Mouse (Mus musculus) megakaryocyte-erythroid progenitor cell, adult 5-6 weeks (primary cell): ENCODE results near the gene 2310011J03Rik. TPM values are rescaled to one million over a fixed set of nuclear protein-coding genes. Genes with fewer than 3 reads are reported as not detected.

Source experiments
- ATAC-seq: replicated peaks from 2 replicates; pipeline ENCODE4 v1.8.0; 2016; ENCODE audit warnings: mild to moderate bottlenecking, inconsistent platforms; ENCODE audit not compliant: severe bottlenecking, poor library complexity, low FRiP score, low TSS enrichment
- total RNA-seq, 2 experiments: library from RNA; stranded (forward) in 1 of 2; stranded (reverse) in 1 of 2; fragments of 200-1000, 215-1000 nt in 1 of 2; fragments of >200 nt in 1 of 2; fragmentation: Nextera tagmentation in 1 of 2; gene quantifications; 2 replicates each; pipeline ENCODE4 v1.2.3; 2014 to 2017

The 2310011J03Rik gene
- total RNA-seq, 2 experiments from 2014 or later: 16.6 to 50.4 TPM

GRCm38 (mm10) chr10:80271870-80272585 lies 48.3 kb downstream of the 2310011J03Rik start:
- ATAC-seq: no peak

- no peak for ATAC-seq
Observed at GRCm38 (mm10) chr10:80271186-80271843, 49.0 kb downstream of the 2310011J03Rik start.

- ATAC-seq: peak; percentile 85
Observed at GRCm38 (mm10) chr10:80270734-80271181, 49.6 kb downstream of the 2310011J03Rik start.

DNA sequence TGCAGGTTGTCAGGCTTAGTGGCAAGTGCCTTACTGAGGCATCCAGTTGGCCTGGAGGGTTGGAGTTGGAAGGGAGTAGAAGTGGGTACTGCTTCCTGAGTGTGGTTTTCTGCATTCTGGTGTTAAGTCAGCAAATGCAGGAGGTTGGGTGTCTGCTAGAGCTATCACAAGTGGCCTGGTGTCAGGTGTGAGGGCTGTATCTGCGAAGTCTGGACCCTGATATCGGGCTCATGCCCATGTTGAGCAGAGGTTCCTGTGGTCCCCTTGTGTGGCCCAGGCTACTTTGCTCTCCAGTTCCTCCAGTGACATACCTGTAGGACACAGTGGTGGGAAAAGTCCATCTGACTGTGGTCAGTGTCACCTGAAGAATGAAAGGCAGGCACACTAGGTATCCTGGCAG lies 50.2 kb downstream of the 2310011J03Rik start:
- ATAC-seq: peak; percentile 58

Other genes starting within 250 kb of the 2310011J03Rik start
- 34.4 and 39.7 TPM in 2 replicates for gene Sbno2, start 215.0 kb downstream of the 2310011J03Rik start, total RNA-seq (2014; fragmentation: Nextera tagmentation)
- 12.1 and 12.9 TPM in 2 replicates for gene Sbno2, start 215.0 kb downstream of the 2310011J03Rik start, total RNA-seq (2017)
- 152 and 213 TPM in 2 replicates for gene Stk11, start 204.7 kb downstream of the 2310011J03Rik start, total RNA-seq (2014; fragmentation: Nextera tagmentation)
- 116 and 174 TPM in 2 replicates for gene Stk11, start 204.7 kb downstream of the 2310011J03Rik start, total RNA-seq (2017)
- gene Atp5d, start 181.9 kb downstream of the 2310011J03Rik start, total RNA-seq (2014; fragmentation: Nextera tagmentation): 282 and 325 TPM in 2 replicates
- gene Atp5d, start 181.9 kb downstream of the 2310011J03Rik start, total RNA-seq (2017): 29.3 and 49.3 TPM in 2 replicates
- gene Cbarp, start 179.7 kb downstream of the 2310011J03Rik start, total RNA-seq (2014; fragmentation: Nextera tagmentation): 5.2 and 10.5 TPM in 2 replicates
- 3.7 TPM in 1 of 2 replicates, not detected in the other for gene Cbarp, start 179.7 kb downstream of the 2310011J03Rik start, total RNA-seq (2017)
- 30.9 and 34.0 TPM in 2 replicates for gene Midn, start 172.3 kb downstream of the 2310011J03Rik start, total RNA-seq (2014; fragmentation: Nextera tagmentation)
- gene Midn, start 172.3 kb downstream of the 2310011J03Rik start, total RNA-seq (2017): 9.4 and 10.5 TPM in 2 replicates
- 31.5 and 44.0 TPM in 2 replicates for gene Cirbp, start 154.6 kb downstream of the 2310011J03Rik start, total RNA-seq (2014; fragmentation: Nextera tagmentation)
- gene Cirbp, start 154.6 kb downstream of the 2310011J03Rik start, total RNA-seq (2017): 30.8 and 73.1 TPM in 2 replicates
- 14.2 and 22.9 TPM in 2 replicates for gene 1600002K03Rik, start 147.6 kb downstream of the 2310011J03Rik start, total RNA-seq (2014; fragmentation: Nextera tagmentation)
- 25.4 and 27.8 TPM in 2 replicates for gene 1600002K03Rik, start 147.6 kb downstream of the 2310011J03Rik start, total RNA-seq (2017)
- gene Efna2, start 141.1 kb downstream of the 2310011J03Rik start, total RNA-seq (2014; fragmentation: Nextera tagmentation): 0.40 TPM in 1 of 2 replicates, not detected in the other
- gene Efna2, start 141.1 kb downstream of the 2310011J03Rik start, total RNA-seq (2017): 0.80 TPM in 1 of 2 replicates, not detected in the other
- 60.8 and 124 TPM in 2 replicates for gene Mum1, start 94.1 kb downstream of the 2310011J03Rik start, total RNA-seq (2014; fragmentation: Nextera tagmentation)
- gene Mum1, start 94.1 kb downstream of the 2310011J03Rik start, total RNA-seq (2017): 44.2 and 49.0 TPM in 2 replicates
- 196 and 302 TPM in 2 replicates for gene Ndufs7, start 71.4 kb downstream of the 2310011J03Rik start, total RNA-seq (2014; fragmentation: Nextera tagmentation)
- 103 and 168 TPM in 2 replicates for gene Ndufs7, start 71.4 kb downstream of the 2310011J03Rik start, total RNA-seq (2017)
- gene Gamt, start 59.5 kb downstream of the 2310011J03Rik start, total RNA-seq (2014; fragmentation: Nextera tagmentation): 1.2 and 1.7 TPM in 2 replicates
- 2.1 and 3.0 TPM in 2 replicates for gene Gamt, start 59.5 kb downstream of the 2310011J03Rik start, total RNA-seq (2017)
- 152 and 163 TPM in 2 replicates for gene Dazap1, start 59.1 kb downstream of the 2310011J03Rik start, total RNA-seq (2014; fragmentation: Nextera tagmentation)
- 269 and 335 TPM in 2 replicates for gene Dazap1, start 59.1 kb downstream of the 2310011J03Rik start, total RNA-seq (2017)
- gene Rps15, start 28.1 kb downstream of the 2310011J03Rik start, total RNA-seq (2014; fragmentation: Nextera tagmentation): 4,307 and 4,493 TPM in 2 replicates
- 2,815 and 2,969 TPM in 2 replicates for gene Rps15, start 28.1 kb downstream of the 2310011J03Rik start, total RNA-seq (2017)
- gene Apc2, start 24.6 kb downstream of the 2310011J03Rik start, total RNA-seq (2014; fragmentation: Nextera tagmentation): 0.07 TPM in 1 of 2 replicates, not detected in the other
- not detected in 2 replicates for gene Apc2, start 24.6 kb downstream of the 2310011J03Rik start, total RNA-seq (2017)
- 16.1 and 23.0 TPM in 2 replicates for gene Pcsk4, start 9.0 kb upstream of the 2310011J03Rik start, total RNA-seq (2014; fragmentation: Nextera tagmentation)
- gene Pcsk4, start 9.0 kb upstream of the 2310011J03Rik start, total RNA-seq (2017): 1.6 and 2.6 TPM in 2 replicates
- gene Reep6, start 9.4 kb upstream of the 2310011J03Rik start, total RNA-seq (2014; fragmentation: Nextera tagmentation): 23.1 and 23.7 TPM in 2 replicates
- gene Reep6, start 9.4 kb upstream of the 2310011J03Rik start, total RNA-seq (2017): 2.7 and 6.8 TPM in 2 replicates
- gene Adamtsl5, start 27.9 kb upstream of the 2310011J03Rik start, total RNA-seq (2014; fragmentation: Nextera tagmentation): 1.5 and 3.3 TPM in 2 replicates
- gene Adamtsl5, start 27.9 kb upstream of the 2310011J03Rik start, total RNA-seq (2017): 0.30 and 2.3 TPM in 2 replicates
- 0.79 TPM in 1 of 2 replicates, not detected in the other for gene Plk5, start 35.9 kb upstream of the 2310011J03Rik start, total RNA-seq (2014; fragmentation: Nextera tagmentation)
- gene Plk5, start 35.9 kb upstream of the 2310011J03Rik start, total RNA-seq (2017): not detected in 2 replicates
- 8.0 and 9.1 TPM in 2 replicates for gene Mex3d, start 67.1 kb upstream of the 2310011J03Rik start, total RNA-seq (2014; fragmentation: Nextera tagmentation)
- 13.0 and 14.7 TPM in 2 replicates for gene Mex3d, start 67.1 kb upstream of the 2310011J03Rik start, total RNA-seq (2017)
- gene Mbd3, start 79.0 kb upstream of the 2310011J03Rik start, total RNA-seq (2014; fragmentation: Nextera tagmentation): 105 and 113 TPM in 2 replicates
- 80.0 and 93.8 TPM in 2 replicates for gene Mbd3, start 79.0 kb upstream of the 2310011J03Rik start, total RNA-seq (2017)
- 485 and 702 TPM in 2 replicates for gene Uqcr11, start 86.3 kb upstream of the 2310011J03Rik start, total RNA-seq (2014; fragmentation: Nextera tagmentation)
- 241 and 254 TPM in 2 replicates for gene Uqcr11, start 86.3 kb upstream of the 2310011J03Rik start, total RNA-seq (2017)
- 154 and 175 TPM in 2 replicates for gene Tcf3, start 113.1 kb upstream of the 2310011J03Rik start, total RNA-seq (2014; fragmentation: Nextera tagmentation)
- 57.9 and 99.8 TPM in 2 replicates for gene Tcf3, start 113.1 kb upstream of the 2310011J03Rik start, total RNA-seq (2017)
- gene Onecut3, start 174.3 kb upstream of the 2310011J03Rik start, total RNA-seq (2014; fragmentation: Nextera tagmentation): not detected in 2 replicates
- not detected in 2 replicates for gene Onecut3, start 174.3 kb upstream of the 2310011J03Rik start, total RNA-seq (2017)
- gene Atp8b3, start 218.6 kb upstream of the 2310011J03Rik start, total RNA-seq (2014; fragmentation: Nextera tagmentation): not detected in 2 replicates
- gene Atp8b3, start 218.6 kb upstream of the 2310011J03Rik start, total RNA-seq (2017): not detected in 2 replicates
- 52.1 and 57.1 TPM in 2 replicates for gene Rexo1, start 241.0 kb upstream of the 2310011J03Rik start, total RNA-seq (2014; fragmentation: Nextera tagmentation)
- 9.8 and 15.3 TPM in 2 replicates for gene Rexo1, start 241.0 kb upstream of the 2310011J03Rik start, total RNA-seq (2017)